Mouse (Mus musculus) forebrain, embryonic 16.5 days (tissue): Measurements from ENCODE around the gene Tenm4. TPM values are rescaled to one million over a fixed set of nuclear protein-coding genes. Genes with fewer than 3 reads are reported as not detected.

Experiments
- ATAC-seq: fragments of 200-750 bp; cut with Nextera tagmentation; 2 replicates; pipeline ENCODE4 v1.8.0; 2017; ENCODE audit warnings: mild to moderate bottlenecking, moderate library complexity
- H3K27ac ChIP-seq: fragments of 300-500 bp; sonication (generic); 2 replicates; pipeline ENCODE4 v1.5.1; 2014; ENCODE audit warnings: low read length, control low read depth
- H3K27me3 ChIP-seq: fragments of 300-500 bp; sonication (generic); replicated peaks from 2 replicates; pipeline ENCODE4 v1.6.1; 2014; ENCODE audit warnings: low read length; ENCODE audit not compliant: control insufficient read depth, insufficient read depth
- H3K36me3 ChIP-seq: fragments of 300-500 bp; sonication (generic); 2 replicates; pipeline ENCODE4 v1.6.1; 2014; ENCODE audit not compliant: control insufficient read depth, insufficient read depth
- H3K4me1 ChIP-seq: fragments of 300-500 bp; sonication (generic); replicated peaks from 2 replicates; pipeline ENCODE4 v1.6.1; 2014; ENCODE audit warnings: low read length; ENCODE audit not compliant: control insufficient read depth, insufficient read depth
- H3K4me2 ChIP-seq: fragments of 300-500 bp; sonication (generic); 2 replicates; pipeline ENCODE4 v1.6.1; 2014; ENCODE audit warnings: mild to moderate bottlenecking, low read length, control low read depth
- H3K4me3 ChIP-seq: fragments of 300-500 bp; sonication (generic); replicated peaks from 2 replicates; pipeline ENCODE4 v1.5.1; 2014; ENCODE audit warnings: mild to moderate bottlenecking, low read length, control low read depth
- H3K9ac ChIP-seq: fragments of 300-500 bp; sonication (generic); replicated peaks from 2 replicates; pipeline ENCODE4 v1.6.1; 2014; ENCODE audit warnings: low read depth, low read length, control low read depth
- H3K9me3 ChIP-seq: fragments of 300-500 bp; sonication (generic); 2 replicates; pipeline ENCODE4 v1.6.1; 2016; ENCODE audit warnings: low read length; ENCODE audit not compliant: control insufficient read depth
- WGBS: fragments of 180-500 bp; shearing (Covaris S2); extraction: QIAGEN DNeasy Blood & Tissue Kit; methylation state at CpG from one replicate; pipeline ENCODE4 v1.1.7; 2014; 5-methylcytosine and 5-hydroxymethylcytosine counted together
- polyA plus RNA-seq: library from polyadenylated mRNA; unstranded; fragments of >200 nt; fragmentation: Nextera tagmentation; extraction: Ambion mirVana; gene quantifications from 2 replicates; pipeline ENCODE4 v1.2.1, GENCODE M21; 2015

The Tenm4 gene
- polyA plus RNA-seq, 1 experiment from 2014 or later, result 105 TPM

- 70% methylated on average over 2 of the region's 2 CpGs for WGBS
- H3K36me3 ChIP-seq, result no peaks in the 10 kb centered on the region
- H3K4me1 ChIP-seq, result peaks cover 56% of the 10 kb centered on the region
- H3K4me3 ChIP-seq, result no peak overlapping the region
- H3K9ac ChIP-seq, result no peak overlapping the region
- no peak for ATAC-seq
- H3K9me3 ChIP-seq, result no peaks in the 10 kb centered on the region
- no peaks in the 10 kb centered on the region for H3K27me3 ChIP-seq
- no peak overlapping the region for H3K27ac ChIP-seq
- no peak overlapping the region for H3K4me2 ChIP-seq
These were observed 477.6 kb downstream of the Tenm4 start for GRCm38 (mm10) chr7:96648606-96649005.

- no peak for ATAC-seq
- Histone ChIP-seq H3K9ac (no peak overlapping the region), H3K4me2 (no peak overlapping the region), H3K9me3 (no peaks in the 10 kb centered on the region), H3K4me3 (no peak overlapping the region), H3K4me1 (peaks cover 50% of the 10 kb centered on the region), H3K27ac (no peak overlapping the region), H3K36me3 (no peaks in the 10 kb centered on the region), H3K27me3 (no peaks in the 10 kb centered on the region)
- WGBS, result 91% methylated on average over 7 of the region's 7 CpGs
These were observed 478.1 kb downstream of the Tenm4 start for GRCm38 (mm10) chr7:96649171-96649570.

GRCm38 (mm10) chr7:96650435-96650834 is 479.4 kb downstream of the Tenm4 start:
- Histone ChIP-seq H3K27me3 (no peaks in the 10 kb centered on the region), H3K9me3 (no peaks in the 10 kb centered on the region), H3K36me3 (no peaks in the 10 kb centered on the region), H3K27ac (no peak overlapping the region), H3K4me2 (no peak overlapping the region), H3K9ac (no peak overlapping the region), H3K4me1 (peaks cover 42% of the 10 kb centered on the region), H3K4me3 (no peak overlapping the region)
- no peak for ATAC-seq
- WGBS, result 7% methylated on average over 2 of the region's 2 CpGs

GRCm38 (mm10) chr7:96651055-96651454 is 480.0 kb downstream of the Tenm4 start:
- Histone ChIP-seq H3K9ac (no peak overlapping the region), H3K27ac (0 out of 2 replicates have a peak overlapping the region, but pooled peaks have one; percentile 2), H3K36me3 (no peaks in the 10 kb centered on the region), H3K4me3 (no peak overlapping the region), H3K27me3 (no peaks in the 10 kb centered on the region), H3K4me2 (no peak overlapping the region), H3K9me3 (no peaks in the 10 kb centered on the region), H3K4me1 (peaks cover 36% of the 10 kb centered on the region)
- WGBS, result 10% methylated on average over 6 of the region's 6 CpGs
- no peak for ATAC-seq

GRCm38 (mm10) chr7:96651626-96652341 is 480.7 kb downstream of the Tenm4 start:
- peak; percentile 76 for ATAC-seq
- Histone ChIP-seq H3K36me3 (no peaks in the 10 kb centered on the region), H3K27me3 (no peaks in the 10 kb centered on the region), H3K27ac (peak overlapping the region; percentile 10), H3K9me3 (no peaks in the 10 kb centered on the region), H3K4me3 (no peak overlapping the region), H3K4me1 (peaks cover 36% of the 10 kb centered on the region), H3K9ac (no peak overlapping the region), H3K4me2 (no peak overlapping the region)
- 29% methylated on average over 6 of the region's 6 CpGs for WGBS

- Histone ChIP-seq H3K9me3 (no peaks in the 10 kb centered on the region), H3K36me3 (no peaks in the 10 kb centered on the region), H3K4me2 (no peak overlapping the region), H3K27ac (no peak overlapping the region), H3K9ac (no peak overlapping the region), H3K4me3 (no peak overlapping the region), H3K27me3 (no peaks in the 10 kb centered on the region), H3K4me1 (peaks cover 38% of the 10 kb centered on the region)
- ATAC-seq, result no peak
- WGBS, result 28% methylated on average over 3 of the region's 3 CpGs
These were observed 481.8 kb downstream of the Tenm4 start for GRCm38 (mm10) chr7:96652844-96653243.

GRCm38 (mm10) chr7:96654206-96654605 is 483.2 kb downstream of the Tenm4 start:
- no peaks in the 10 kb centered on the region for H3K27me3 ChIP-seq
- H3K4me1 ChIP-seq, result peaks cover 38% of the 10 kb centered on the region
- H3K9me3 ChIP-seq, result no peaks in the 10 kb centered on the region
- 66% methylated on average over 2 of the region's 2 CpGs for WGBS
- H3K4me3 ChIP-seq, result no peak overlapping the region
- no peak overlapping the region for H3K9ac ChIP-seq
- H3K36me3 ChIP-seq, result no peaks in the 10 kb centered on the region
- ATAC-seq, result no peak
- H3K4me2 ChIP-seq, result no peak overlapping the region
- no peak overlapping the region for H3K27ac ChIP-seq

- Histone ChIP-seq H3K36me3 (no peaks in the 10 kb centered on the region), H3K27me3 (no peaks in the 10 kb centered on the region), H3K9ac (no peak overlapping the region), H3K4me3 (no peak overlapping the region), H3K4me1 (peaks cover 43% of the 10 kb centered on the region), H3K9me3 (no peaks in the 10 kb centered on the region), H3K27ac (no peak overlapping the region), H3K4me2 (no peak overlapping the region)
- ATAC-seq, result no peak
- 50% methylated on average over 3 of the region's 3 CpGs for WGBS
These were observed 484.2 kb downstream of the Tenm4 start for GRCm38 (mm10) chr7:96655096-96655716.

GRCm38 (mm10) chr7:96657101-96657830 is 486.2 kb downstream of the Tenm4 start:
- H3K4me1 ChIP-seq, result peaks cover 31% of the 10 kb centered on the region
- H3K9ac ChIP-seq, result no peak overlapping the region
- no peak for ATAC-seq
- no peak overlapping the region for H3K4me3 ChIP-seq
- no peak overlapping the region for H3K27ac ChIP-seq
- H3K9me3 ChIP-seq, result no peaks in the 10 kb centered on the region
- WGBS, result 13% methylated on average over 13 of the region's 13 CpGs
- no peaks in the 10 kb centered on the region for H3K27me3 ChIP-seq
- H3K4me2 ChIP-seq, result no peak overlapping the region
- H3K36me3 ChIP-seq, result no peaks in the 10 kb centered on the region
